Mouse (Mus musculus) bone marrow, adult 2 months (tissue): ENCODE data around the gene Spef1.

Experiments used
- CTCF ChIP-seq: fragments of 200-500 bp; IDR thresholded peaks from 2 replicates; pipeline ENCODE4 v1.5.1; 2011; ENCODE audit warnings: low read length, control low read depth; ENCODE audit not compliant: control insufficient read depth, insufficient read depth
- POLR2A ChIP-seq: fragments of 200-500 bp; IDR thresholded peaks from 2 replicates; pipeline ENCODE4 v1.6.1; 2011; ENCODE audit warnings: low read depth, mild to moderate bottlenecking, control low read depth, low read length, borderline replicate concordance; ENCODE audit not compliant: control insufficient read depth

DNA sequence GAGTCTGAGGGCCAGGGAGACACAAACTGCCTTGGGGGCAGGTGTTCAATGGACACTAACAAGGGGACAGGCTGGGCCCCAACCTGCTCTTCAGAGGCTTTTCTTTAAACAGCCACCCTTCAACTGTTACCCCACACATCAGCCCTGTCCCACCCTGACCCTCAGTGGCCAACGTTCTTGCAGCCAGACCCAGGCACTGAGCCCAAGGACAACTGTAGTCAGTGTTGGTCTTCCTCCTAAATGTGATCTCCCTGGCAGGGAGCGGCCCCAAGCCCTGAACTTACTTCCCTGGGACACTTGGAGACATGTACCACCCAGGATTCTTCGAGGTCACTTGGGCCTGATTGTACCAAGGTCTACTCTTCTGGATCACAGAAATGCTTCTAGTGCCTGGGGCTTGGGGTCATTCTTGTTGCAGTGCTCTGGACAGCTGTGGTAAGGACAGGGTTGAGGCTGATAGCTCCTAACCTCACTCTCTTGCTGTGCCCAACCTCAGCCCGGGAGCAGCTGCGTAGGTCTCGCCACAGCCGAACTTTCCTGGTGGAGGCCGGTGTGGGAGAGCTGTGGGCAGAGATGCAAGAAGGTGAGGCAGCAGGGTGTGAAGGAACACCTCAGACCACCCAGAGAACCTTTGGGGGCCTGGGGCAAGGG lies 45.6 kb downstream of the Spef1 start:
- TF ChIP-seq POLR2A: no peak
- no peak for TF ChIP-seq CTCF
